Comparison of ENCODE assay signal across 31 mouse cellular contexts in genomic region chr10:92998536-92998935, GRCm38 (mm10).
"Had no signal": no experiment of that assay in that cellular context is flagged by ENCODE, and none has a peak within 500 bp of the region (broad histone marks: within the 10 kb centered on the region; RNA-seq: fewer than 3 reads in every experiment).

No protein-coding gene starts in this region.

- H3K4me1 ChIP-seq: limb, embryonic 10.5 days; limb, embryonic 12.5 days; limb, embryonic 13.5 days; limb, embryonic 15.5 days; liver, embryonic 12.5 days; liver, embryonic 13.5 days; liver, embryonic 15.5 days; lung, embryonic 15.5 days; megakaryocyte, embryonic 14.5 days; midbrain, embryonic 10.5 days; midbrain, embryonic 12.5 days; midbrain, embryonic 13.5 days; neural tube, embryonic 12.5 days had no signal

- H3K27me3 ChIP-seq: limb, embryonic 12.5 days; limb, embryonic 13.5 days; limb, embryonic 15.5 days; liver, embryonic 12.5 days; liver, embryonic 13.5 days; liver, embryonic 15.5 days; lung, embryonic 15.5 days; megakaryocyte, embryonic 14.5 days; midbrain, embryonic 12.5 days; midbrain, embryonic 13.5 days; neural tube, embryonic 12.5 days had no signal

- H3K4me3 ChIP-seq: left cerebral cortex, adult 2 months; limb, embryonic 10.5 days; limb, embryonic 12.5 days; limb, embryonic 13.5 days; limb, embryonic 15.5 days; liver, embryonic 12.5 days; liver, embryonic 13.5 days; liver, embryonic 15.5 days; lung, embryonic 15.5 days; megakaryocyte, embryonic 14.5 days; midbrain, embryonic 10.5 days; midbrain, embryonic 12.5 days; midbrain, embryonic 13.5 days; myocyte; neural tube, embryonic 12.5 days had no signal

- H3K27ac ChIP-seq: left cerebral cortex, adult 2 months; limb, embryonic 10.5 days; limb, embryonic 12.5 days; limb, embryonic 13.5 days; limb, embryonic 15.5 days; liver, embryonic 12.5 days; liver, embryonic 13.5 days; liver, embryonic 14.5 days; liver, embryonic 15.5 days; lung, embryonic 15.5 days; macrophage; midbrain, embryonic 10.5 days; midbrain, embryonic 12.5 days; midbrain, embryonic 13.5 days; neural tube, embryonic 12.5 days had no signal

- ATAC-seq: liver, embryonic 12.5 days; liver, postnatal 0 days; lung, postnatal 0 days; midbrain, embryonic 13.5 days; midbrain, embryonic 16.5 days had no signal

- H3K9ac ChIP-seq: limb, embryonic 12.5 days; limb, embryonic 13.5 days; limb, embryonic 15.5 days; liver, embryonic 12.5 days; liver, embryonic 13.5 days; liver, embryonic 14.5 days; liver, embryonic 15.5 days; liver, postnatal 0 days; lung, embryonic 14.5 days; lung, embryonic 15.5 days; midbrain, embryonic 12.5 days; midbrain, embryonic 13.5 days; neural tube, embryonic 12.5 days had no signal

- H3K4me2 ChIP-seq: limb, embryonic 12.5 days; limb, embryonic 13.5 days; limb, embryonic 15.5 days; liver, embryonic 11.5 days; liver, embryonic 12.5 days; liver, embryonic 13.5 days; liver, embryonic 15.5 days; lung, embryonic 14.5 days; lung, embryonic 15.5 days; midbrain, embryonic 12.5 days; midbrain, embryonic 13.5 days; neural tube, embryonic 12.5 days had no signal

- DNase-seq: left cerebral cortex, postnatal 4 days; liver; liver, embryonic 13.5 days; liver, postnatal 0 days; lung, adult 18-20 months; lung, adult 2 months; lung, embryonic 14.5 days; lung, postnatal 10 days; lung, postnatal 14 days; lung, postnatal 36 days; lung, postnatal 4 days; midbrain, embryonic 14.5 days had no signal

- H3K9me3 ChIP-seq: limb, embryonic 10.5 days; limb, embryonic 12.5 days; limb, embryonic 13.5 days; limb, embryonic 15.5 days; liver, embryonic 12.5 days; liver, embryonic 13.5 days; liver, embryonic 15.5 days; lung, embryonic 15.5 days; megakaryocyte, embryonic 14.5 days; midbrain, embryonic 10.5 days; midbrain, embryonic 12.5 days; midbrain, embryonic 13.5 days; neural tube, embryonic 12.5 days had no signal

- H3K36me3 ChIP-seq: limb, embryonic 10.5 days; limb, embryonic 12.5 days; limb, embryonic 13.5 days; limb, embryonic 15.5 days; liver, embryonic 12.5 days; liver, embryonic 13.5 days; liver, embryonic 15.5 days; lung, embryonic 15.5 days; midbrain, embryonic 10.5 days; midbrain, embryonic 12.5 days; midbrain, embryonic 13.5 days; neural tube, embryonic 12.5 days had no signal
